Mouse (Mus musculus): Measurements from ENCODE around the gene Esp1. TPM values are rescaled to one million over a fixed set of nuclear protein-coding genes. Genes with fewer than 3 reads are reported as not detected.
"Not testable (repeated sequence)": the region's sequence is repeated elsewhere in the genome, so short reads cannot be mapped to it uniquely, and the experiment has no call there.

The Esp1 gene
- not detected in 2 replicates for polyA plus RNA-seq (2015; fragmentation: Nextera tagmentation; extraction: Ambion mirVana)

GRCm38 (mm10) chr17:40726820-40727219, at the start of gene Esp1:
Esp1 (plus strand) TSS chr17:40727120.
- H3K9ac ChIP-seq: no peak within 1 kb of the TSS
- H3K27ac ChIP-seq: no peak within 1 kb of the TSS
- no peak for ATAC-seq (replicated peaks; ENCODE audit: low FRiP score)
- H3K36me3 ChIP-seq: no peaks in the 10 kb centered on the region
- no peaks in the 10 kb centered on the region for H3K27me3 ChIP-seq
- H3K9me3 ChIP-seq (replicated peaks): no peaks in the 10 kb centered on the region
- no peak within 1 kb of the TSS for H3K4me2 ChIP-seq
- 88% methylated on average over 2 of the region's 2 CpGs for whole genome bisulfite sequencing
- H3K4me3 ChIP-seq (replicated peaks): no peak within 1 kb of the TSS
- H3K4me1 ChIP-seq: no peaks in the 10 kb centered on the region

GRCm38 (mm10) chr17:40716273-40716672, 10.6 kb upstream of the Esp1 start:
- no peak overlapping the region for H3K4me3 ChIP-seq (replicated peaks)
- no peaks in the 10 kb centered on the region for H3K9me3 ChIP-seq (replicated peaks)
- ATAC-seq (replicated peaks; ENCODE audit: low FRiP score): no peak
- H3K4me1 ChIP-seq: no peaks in the 10 kb centered on the region
- no peak overlapping the region for H3K27ac ChIP-seq
- H3K9ac ChIP-seq: no peak overlapping the region
- no peak overlapping the region for H3K4me2 ChIP-seq
- no peaks in the 10 kb centered on the region for H3K36me3 ChIP-seq
- H3K27me3 ChIP-seq: no peaks in the 10 kb centered on the region

GRCm38 (mm10) chr17:40717055-40717454, 9.9 kb upstream of the Esp1 start:
- not testable (repeated sequence) for H3K9me3 ChIP-seq (replicated peaks); H3K4me2 ChIP-seq; H3K27ac ChIP-seq; H3K27me3 ChIP-seq; H3K4me1 ChIP-seq; H3K9ac ChIP-seq; H3K4me3 ChIP-seq (replicated peaks); H3K36me3 ChIP-seq; ATAC-seq (replicated peaks; ENCODE audit: low FRiP score)

GRCm38 (mm10) chr17:40731296-40731695, 4.4 kb downstream of the Esp1 start:
- Histone ChIP-seq H3K4me2 (no peak overlapping the region), H3K36me3 (no peaks in the 10 kb centered on the region), H3K4me3 (replicated peaks) (no peak overlapping the region), H3K9me3 (replicated peaks) (no peaks in the 10 kb centered on the region), H3K27me3 (no peaks in the 10 kb centered on the region), H3K27ac (no peak overlapping the region), H3K4me1 (no peaks in the 10 kb centered on the region), H3K9ac (no peak overlapping the region)
- ATAC-seq (replicated peaks; ENCODE audit: low FRiP score): no peak
- WGBS: 78% methylated on average over 2 of the region's 2 CpGs

GRCm38 (mm10) chr17:40731724-40732123, 4.8 kb downstream of the Esp1 start:
- Histone ChIP-seq H3K27me3 (no peaks in the 10 kb centered on the region), H3K9me3 (replicated peaks) (no peaks in the 10 kb centered on the region), H3K4me3 (replicated peaks) (no peak overlapping the region), H3K4me1 (no peaks in the 10 kb centered on the region), H3K27ac (no peak overlapping the region), H3K9ac (no peak overlapping the region), H3K36me3 (no peaks in the 10 kb centered on the region), H3K4me2 (no peak overlapping the region)
- ATAC-seq (replicated peaks; ENCODE audit: low FRiP score): no peak
- WGBS: 46% methylated on average over 4 of the region's 4 CpGs

- no peaks in the 10 kb centered on the region for H3K36me3 ChIP-seq
- 79% methylated on average over 4 of the region's 4 CpGs for WGBS
- H3K4me1 ChIP-seq: no peaks in the 10 kb centered on the region
- H3K9ac ChIP-seq: no peak overlapping the region
- H3K4me2 ChIP-seq: no peak overlapping the region
- no peak overlapping the region for H3K27ac ChIP-seq
- no peak for ATAC-seq (replicated peaks; ENCODE audit: low FRiP score)
- no peaks in the 10 kb centered on the region for H3K9me3 ChIP-seq (replicated peaks)
- H3K4me3 ChIP-seq (replicated peaks): no peak overlapping the region
- H3K27me3 ChIP-seq: no peaks in the 10 kb centered on the region
These were observed 36.7 kb downstream of the Esp1 start for GRCm38 (mm10) chr17:40763662-40764061.

GRCm38 (mm10) chr17:40767120-40767519, 40.2 kb downstream of the Esp1 start:
- H3K36me3 ChIP-seq: no peaks in the 10 kb centered on the region
- H3K27me3 ChIP-seq: no peaks in the 10 kb centered on the region
- H3K9ac ChIP-seq: no peak overlapping the region
- H3K4me2 ChIP-seq: no peak overlapping the region
- 81% methylated on average over 1 of the region's 1 CpGs for whole genome bisulfite sequencing
- H3K4me3 ChIP-seq (replicated peaks): no peak overlapping the region
- H3K9me3 ChIP-seq (replicated peaks): no peaks in the 10 kb centered on the region
- no peak overlapping the region for H3K27ac ChIP-seq
- ATAC-seq (replicated peaks; ENCODE audit: low FRiP score): no peak
- no peaks in the 10 kb centered on the region for H3K4me1 ChIP-seq

Other genes with a start within 250 kb of the Esp1 start
- gene Esp8, start 207.1 kb upstream of the Esp1 start, polyA plus RNA-seq (2015; fragmentation: Nextera tagmentation; extraction: Ambion mirVana): not detected in 2 replicates
- gene Esp6, start 165.6 kb upstream of the Esp1 start, polyA plus RNA-seq (2015; fragmentation: Nextera tagmentation; extraction: Ambion mirVana): not detected in 2 replicates
- not detected in 2 replicates for gene Esp4, start 128.5 kb upstream of the Esp1 start, polyA plus RNA-seq (2015; fragmentation: Nextera tagmentation; extraction: Ambion mirVana)
- gene Esp3, start 95.0 kb upstream of the Esp1 start, polyA plus RNA-seq (2015; fragmentation: Nextera tagmentation; extraction: Ambion mirVana): not detected in 2 replicates
- not detected in 2 replicates for gene Crisp2, start 79.9 kb downstream of the Esp1 start, polyA plus RNA-seq (2015; fragmentation: Nextera tagmentation; extraction: Ambion mirVana)
- gene Rhag, start 84.0 kb downstream of the Esp1 start, polyA plus RNA-seq (2015; fragmentation: Nextera tagmentation; extraction: Ambion mirVana): 1.9 and 3.8 TPM in 2 replicates
- gene 9130008F23Rik, start 153.4 kb downstream of the Esp1 start, polyA plus RNA-seq (2015; fragmentation: Nextera tagmentation; extraction: Ambion mirVana): 1.5 and 1.8 TPM in 2 replicates
- not detected in 2 replicates for gene Glyatl3, start 187.2 kb downstream of the Esp1 start, polyA plus RNA-seq (2015; fragmentation: Nextera tagmentation; extraction: Ambion mirVana)
- 48.2 and 52.4 TPM in 2 replicates for gene Mut, start 207.6 kb downstream of the Esp1 start, polyA plus RNA-seq (2015; fragmentation: Nextera tagmentation; extraction: Ambion mirVana)
- 28.2 and 30.8 TPM in 2 replicates for gene Cenpq, start 207.9 kb downstream of the Esp1 start, polyA plus RNA-seq (2015; fragmentation: Nextera tagmentation; extraction: Ambion mirVana)